Mouse (Mus musculus): ENCODE results near the gene Actrt2. TPM values are rescaled to one million over a fixed set of nuclear protein-coding genes. Genes with fewer than 3 reads are reported as not detected.

Gene Actrt2
- polyA plus RNA-seq, 1 experiment from 2014 or later, result not detected

DNA sequence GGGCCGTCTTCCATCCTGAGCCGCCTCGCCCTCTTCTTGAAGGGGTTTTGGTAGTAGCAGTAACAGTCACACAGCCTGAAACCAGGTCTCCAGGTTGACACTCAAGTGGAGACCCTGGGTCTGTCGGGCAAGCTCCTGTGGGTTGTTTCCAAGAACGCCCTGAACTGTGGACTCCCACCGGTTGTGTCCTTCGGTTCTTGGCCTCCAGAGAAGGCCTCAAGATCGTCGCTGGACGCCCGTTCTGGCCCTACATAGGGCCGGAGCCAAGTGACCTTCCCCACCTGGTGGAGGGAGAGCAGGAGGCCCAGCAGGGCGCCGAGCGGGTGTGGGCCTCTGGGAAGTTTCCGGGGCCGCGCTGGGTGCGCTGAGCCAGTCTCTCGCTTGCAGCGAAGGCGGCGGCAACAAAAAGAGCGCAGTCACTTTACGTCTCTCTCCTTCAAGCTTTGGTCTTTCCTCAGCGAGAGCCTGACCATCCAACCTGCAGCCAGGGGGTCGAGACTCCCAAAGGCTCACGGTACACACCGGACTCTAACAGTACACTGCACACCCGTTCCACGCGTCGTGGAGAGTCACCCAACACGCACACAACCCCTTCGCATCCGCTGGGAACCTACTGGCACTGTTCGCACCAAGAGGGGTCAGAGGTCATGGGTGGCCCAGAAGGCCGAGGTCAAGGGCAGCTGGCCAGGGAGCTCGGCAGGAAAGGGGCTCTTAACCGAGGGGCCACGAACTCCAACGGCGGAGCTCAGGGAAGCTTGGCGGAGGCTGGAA, 33.0 kb downstream of the Actrt2 start:
- Histone ChIP-seq H3K4me3 (replicated peaks) (peak overlapping the region; percentile 68), H3K9me3 (no peaks in the 10 kb centered on the region), H3K4me1 (replicated peaks) (peaks cover 28% of the 10 kb centered on the region), H3K4me2 (replicated peaks) (peak overlapping the region; percentile 95), H3K36me3 (no peaks in the 10 kb centered on the region), H3K9ac (peak overlapping the region; percentile 74), H3K27ac (peak overlapping the region; percentile 83; the same call in 1 of the 2 replicates), H3K27me3 (replicated peaks) (peaks cover 73% of the 10 kb centered on the region)
- ATAC-seq, result no peak
- WGBS, result 15% methylated on average over 44 of the region's 44 CpGs

DNA sequence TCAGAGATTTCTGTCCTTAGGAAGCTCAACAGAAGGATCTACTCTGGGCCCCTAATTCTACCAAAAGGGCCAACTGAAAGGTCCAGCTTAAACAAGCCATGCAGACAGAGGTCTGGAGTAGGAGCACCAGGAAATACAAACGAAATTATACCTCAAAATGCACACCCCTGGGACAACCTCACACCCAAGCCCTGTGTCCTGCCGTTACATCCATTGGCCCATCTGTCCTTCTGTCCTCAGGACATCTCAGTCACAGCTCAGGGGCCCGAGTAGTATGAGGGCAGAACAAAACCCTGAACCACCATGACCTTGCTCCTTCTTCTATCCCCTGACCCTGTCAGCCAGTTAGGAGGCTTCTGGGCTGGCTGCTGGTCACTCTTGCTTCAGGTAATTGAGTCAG, 33.7 kb downstream of the Actrt2 start:
- H3K4me2 ChIP-seq (replicated peaks), result peak overlapping the region; percentile 95
- WGBS, result 50% methylated on average over 3 of the region's 3 CpGs
- peaks cover 28% of the 10 kb centered on the region for H3K4me1 ChIP-seq (replicated peaks)
- H3K27ac ChIP-seq, result no peak overlapping the region
- H3K27me3 ChIP-seq (replicated peaks), result peaks cover 70% of the 10 kb centered on the region
- ATAC-seq, result no peak
- no peaks in the 10 kb centered on the region for H3K36me3 ChIP-seq
- no peak overlapping the region for H3K9ac ChIP-seq
- peak overlapping the region; percentile 68 for H3K4me3 ChIP-seq (replicated peaks)
- H3K9me3 ChIP-seq, result no peaks in the 10 kb centered on the region

DNA sequence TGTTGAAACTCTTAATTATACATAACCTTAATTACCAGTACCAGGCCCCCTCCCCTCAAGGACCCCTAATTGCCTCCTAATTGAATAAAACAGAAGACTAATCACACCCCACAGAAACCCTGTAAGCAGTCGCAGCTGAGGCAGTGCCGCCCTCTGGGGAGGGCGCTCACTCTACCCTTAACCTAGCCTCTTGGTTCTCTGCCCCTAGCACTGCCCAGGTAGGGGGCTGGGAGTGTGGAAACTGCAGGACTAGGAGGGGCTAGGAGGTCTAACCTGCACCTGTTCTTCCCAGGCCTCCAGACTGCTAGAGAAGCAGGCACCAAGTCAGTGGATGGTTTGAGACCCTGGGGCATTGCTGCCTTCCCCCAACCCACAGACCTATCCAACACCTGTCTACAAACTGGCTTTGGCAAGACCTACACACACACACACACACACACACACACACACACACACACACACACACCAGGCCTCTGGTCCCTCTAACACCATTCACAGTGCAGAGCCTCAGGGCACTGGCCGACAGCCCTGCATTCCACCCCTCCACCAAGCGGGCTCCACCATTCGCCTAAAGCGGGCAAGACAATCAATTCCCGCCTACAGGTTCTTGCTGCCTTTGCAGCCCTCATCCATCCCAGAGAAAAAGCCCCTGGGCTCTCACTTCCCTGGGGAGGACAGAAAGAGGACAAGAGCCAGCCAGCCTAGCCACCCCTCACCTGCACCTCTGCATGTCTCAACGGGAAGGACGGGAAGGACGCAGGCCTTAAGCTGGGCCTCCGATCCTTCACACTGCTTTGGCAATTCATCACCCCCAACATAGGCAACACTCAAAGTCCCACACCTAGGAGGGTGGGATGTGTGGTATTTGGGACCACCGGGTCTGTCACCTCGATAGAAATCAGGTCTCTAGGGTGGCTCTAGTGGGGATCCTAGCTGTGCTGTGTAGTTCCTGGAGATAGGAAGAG, 34.6 kb downstream of the Actrt2 start:
- no peak for ATAC-seq
- 41% methylated on average over 14 of the region's 14 CpGs for WGBS
- Histone ChIP-seq H3K36me3 (no peaks in the 10 kb centered on the region), H3K4me1 (replicated peaks) (peaks cover 29% of the 10 kb centered on the region), H3K4me3 (replicated peaks) (peak overlapping the region; percentile 13), H3K27ac (no peak overlapping the region), H3K9me3 (no peaks in the 10 kb centered on the region), H3K27me3 (replicated peaks) (peaks cover 62% of the 10 kb centered on the region), H3K4me2 (replicated peaks) (peak overlapping the region; percentile 95), H3K9ac (0 out of 2 replicates have a peak overlapping the region, but pooled peaks have one; percentile 23)

DNA sequence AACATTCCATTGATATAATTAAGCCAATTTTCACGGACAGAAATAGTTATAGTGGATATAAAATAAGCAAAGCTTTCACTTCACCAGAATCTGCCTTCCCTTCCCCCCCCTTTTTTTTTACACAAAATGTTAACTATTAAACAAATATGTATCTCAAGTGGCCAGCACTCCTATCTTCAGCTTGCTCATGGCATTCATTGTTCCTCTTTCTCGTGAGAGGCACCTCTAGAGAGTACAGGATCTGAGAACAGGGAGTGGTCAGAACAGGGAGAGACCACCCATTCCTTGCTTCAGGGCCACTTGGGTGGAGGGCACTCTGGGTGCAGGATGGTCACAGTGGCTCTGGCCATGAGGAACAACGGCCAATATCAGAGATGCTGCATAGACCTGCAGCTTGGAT, 36.9 kb downstream of the Actrt2 start:
- H3K4me1 ChIP-seq (replicated peaks), result peaks cover 30% of the 10 kb centered on the region
- H3K4me2 ChIP-seq (replicated peaks), result 0 out of 2 replicates have a peak overlapping the region, but pooled peaks have one; percentile 17
- 37% methylated on average over 3 of the region's 3 CpGs for WGBS
- no peak overlapping the region for H3K9ac ChIP-seq
- ATAC-seq, result no peak
- no peak overlapping the region for H3K4me3 ChIP-seq (replicated peaks)
- H3K36me3 ChIP-seq, result no peaks in the 10 kb centered on the region
- peaks cover 48% of the 10 kb centered on the region for H3K27me3 ChIP-seq (replicated peaks)
- peak overlapping the region; percentile 54; the same call in 1 of the 2 replicates for H3K27ac ChIP-seq
- no peaks in the 10 kb centered on the region for H3K9me3 ChIP-seq

DNA sequence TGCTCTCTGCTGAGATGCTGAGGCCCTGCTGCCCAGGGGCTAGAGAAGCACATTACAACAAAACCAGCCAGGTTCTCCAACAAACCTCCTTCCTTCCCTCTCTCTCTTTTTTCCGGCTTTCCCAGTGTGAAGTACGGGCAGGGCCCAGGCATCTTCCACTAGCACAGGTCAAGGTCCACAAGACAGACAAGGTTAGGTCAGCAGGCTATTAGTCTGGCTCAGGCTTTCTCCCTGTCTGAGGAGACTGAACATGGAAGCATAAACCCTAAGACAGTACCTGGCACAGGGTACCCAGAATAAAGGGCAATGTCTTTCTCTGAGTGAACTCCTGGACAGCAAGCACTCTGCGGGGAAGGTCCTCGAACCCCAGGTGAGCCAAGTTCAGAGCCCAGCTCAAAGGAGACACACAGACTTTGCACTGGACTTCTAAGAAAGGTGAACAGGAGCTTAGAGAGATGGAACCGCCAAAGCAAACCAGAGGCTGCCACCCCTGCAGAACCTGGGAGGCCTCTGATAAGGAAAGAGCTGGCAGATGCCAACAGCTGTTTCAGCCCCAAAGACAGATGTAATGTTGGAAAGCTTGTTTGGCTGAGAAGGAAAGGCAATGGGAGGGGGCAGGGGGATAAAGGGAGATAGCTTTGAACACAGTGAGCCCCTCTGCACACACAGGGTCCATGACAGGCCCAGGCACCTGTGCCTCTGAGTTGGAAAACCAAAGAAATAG, 40.1 kb downstream of the Actrt2 start:
- no peak overlapping the region for H3K27ac ChIP-seq
- no peak overlapping the region for H3K4me2 ChIP-seq (replicated peaks)
- H3K27me3 ChIP-seq (replicated peaks), result peaks cover 21% of the 10 kb centered on the region; the same call in 1 of the 2 replicates
- 68% methylated on average over 5 of the region's 5 CpGs for WGBS
- peaks cover 19% of the 10 kb centered on the region; the same call in 1 of the 2 replicates for H3K4me1 ChIP-seq (replicated peaks)
- H3K36me3 ChIP-seq, result no peaks in the 10 kb centered on the region
- no peaks in the 10 kb centered on the region for H3K9me3 ChIP-seq
- no peak overlapping the region for H3K4me3 ChIP-seq (replicated peaks)
- no peak overlapping the region for H3K9ac ChIP-seq
- ATAC-seq, result peak; percentile 66

DNA sequence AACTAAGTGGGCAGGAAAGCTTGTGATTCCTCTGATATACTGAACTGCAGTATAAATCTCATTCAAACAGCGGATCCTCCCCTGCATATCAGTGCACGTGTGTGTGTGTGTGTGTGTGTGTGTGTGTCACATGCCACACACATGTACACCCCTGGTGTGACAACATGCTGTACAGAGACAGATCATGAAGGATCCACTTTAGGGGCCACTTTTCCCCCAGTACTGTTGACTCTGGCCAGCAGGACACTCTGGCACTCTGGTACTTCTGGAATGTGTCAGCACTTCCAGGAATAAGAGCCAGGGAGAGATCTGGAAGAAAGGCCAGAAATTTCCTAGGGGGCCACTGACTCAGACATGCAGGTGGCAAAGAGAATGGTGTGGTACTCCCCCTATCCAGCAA, 41.4 kb downstream of the Actrt2 start:
- peaks cover 14% of the 10 kb centered on the region; the same call in 1 of the 2 replicates for H3K27me3 ChIP-seq (replicated peaks)
- WGBS, result 81% methylated on average over 2 of the region's 2 CpGs
- no peak overlapping the region for H3K4me3 ChIP-seq (replicated peaks)
- no peak overlapping the region for H3K27ac ChIP-seq
- H3K36me3 ChIP-seq, result no peaks in the 10 kb centered on the region
- ATAC-seq, result no peak
- peaks cover 19% of the 10 kb centered on the region; the same call in 1 of the 2 replicates for H3K4me1 ChIP-seq (replicated peaks)
- H3K4me2 ChIP-seq (replicated peaks), result no peak overlapping the region
- no peak overlapping the region for H3K9ac ChIP-seq
- H3K9me3 ChIP-seq, result no peaks in the 10 kb centered on the region

DNA sequence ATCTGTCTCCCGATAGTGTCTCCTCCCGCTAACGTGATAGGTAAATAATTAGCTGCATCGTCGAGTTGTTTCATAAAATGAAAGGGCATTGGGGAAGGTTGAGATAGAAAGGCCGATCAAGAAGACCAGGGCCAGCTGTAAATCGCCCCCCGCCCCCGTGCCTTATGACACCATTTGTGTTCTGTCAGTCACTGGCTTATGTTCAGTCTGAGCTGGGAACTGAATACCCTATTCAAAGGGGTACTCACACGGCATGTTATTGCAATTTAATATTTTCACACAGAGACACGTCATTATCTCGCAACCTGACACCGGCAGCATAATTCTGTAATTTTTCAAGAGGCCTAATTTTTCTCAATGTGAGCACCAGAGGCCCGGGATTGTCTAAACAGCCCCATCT, 42.0 kb downstream of the Actrt2 start:
- peaks cover 10% of the 10 kb centered on the region; the same call in 1 of the 2 replicates for H3K27me3 ChIP-seq (replicated peaks)
- H3K9me3 ChIP-seq, result no peaks in the 10 kb centered on the region
- H3K4me1 ChIP-seq (replicated peaks), result 0 out of 2 replicates have a peak, but pooled peaks cover 15% of the 10 kb centered on the region
- no peak overlapping the region for H3K4me2 ChIP-seq (replicated peaks)
- no peaks in the 10 kb centered on the region for H3K36me3 ChIP-seq
- ATAC-seq, result no peak
- 50% methylated on average over 14 of the region's 14 CpGs for WGBS
- no peak overlapping the region for H3K27ac ChIP-seq
- no peak overlapping the region for H3K9ac ChIP-seq
- no peak overlapping the region for H3K4me3 ChIP-seq (replicated peaks)

DNA sequence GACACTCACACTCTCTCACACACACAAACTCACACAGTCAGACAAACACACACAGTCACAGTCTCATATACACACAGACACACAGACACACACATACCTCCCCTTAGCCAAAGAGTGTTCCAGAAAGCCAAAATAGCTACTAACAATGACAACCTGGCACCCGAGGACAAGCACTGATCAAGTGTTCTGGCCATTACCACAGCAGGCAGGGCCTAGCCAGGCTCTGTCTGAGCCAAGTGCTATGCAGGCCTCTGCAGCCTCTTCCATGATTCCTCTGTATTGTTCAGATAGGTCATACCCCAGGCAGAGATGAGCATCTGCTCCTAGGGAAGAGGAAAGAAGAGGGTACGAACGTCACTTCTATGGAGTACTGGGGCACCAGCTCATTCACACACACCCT, 44.4 kb downstream of the Actrt2 start:
- no peak overlapping the region for H3K4me3 ChIP-seq (replicated peaks)
- WGBS, result 88% methylated on average over 3 of the region's 3 CpGs

DNA sequence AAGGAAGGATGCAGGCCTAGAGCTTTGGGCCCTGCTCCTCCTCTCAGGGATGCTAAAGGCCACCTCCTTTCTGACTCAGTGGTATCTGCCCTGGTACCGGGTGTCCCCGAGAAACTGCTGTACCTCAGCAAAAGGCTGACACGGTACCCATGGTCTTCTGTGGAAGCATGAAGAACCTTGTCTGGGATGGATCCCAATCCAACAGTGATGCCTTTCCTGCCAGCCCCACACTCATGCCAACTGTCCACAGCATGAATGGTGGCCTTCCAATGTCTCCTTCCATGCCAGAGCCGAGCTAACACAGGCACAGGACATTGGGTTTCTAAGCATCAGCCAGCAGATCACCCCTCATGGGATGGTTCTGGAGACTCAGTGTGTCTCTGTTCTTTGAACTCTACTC, 45.1 kb downstream of the Actrt2 start:
- Histone ChIP-seq H3K4me2 (replicated peaks) (no peak overlapping the region), H3K9me3 (no peaks in the 10 kb centered on the region), H3K27me3 (replicated peaks) (no peaks in the 10 kb centered on the region), H3K36me3 (no peaks in the 10 kb centered on the region), H3K27ac (no peak overlapping the region), H3K4me3 (replicated peaks) (no peak overlapping the region), H3K4me1 (replicated peaks) (0 out of 2 replicates have a peak, but pooled peaks cover 12% of the 10 kb centered on the region), H3K9ac (no peak overlapping the region)
- WGBS, result 95% methylated on average over 4 of the region's 4 CpGs
- no peak for ATAC-seq

More for the DNA sequence above, 44.4 kb downstream of the Actrt2 start:
- Histone ChIP-seq H3K27me3 (replicated peaks) (no peaks in the 10 kb centered on the region), H3K9me3 (no peaks in the 10 kb centered on the region), H3K9ac (no peak overlapping the region), H3K36me3 (no peaks in the 10 kb centered on the region), H3K4me2 (replicated peaks) (no peak overlapping the region), H3K4me1 (replicated peaks) (0 out of 2 replicates have a peak, but pooled peaks cover 15% of the 10 kb centered on the region), H3K27ac (no peak overlapping the region)
- ATAC-seq, result no peak

All from intestine, embryonic 15.5 days (tissue).